Mouse (Mus musculus) limb, embryonic 11.5 days (tissue): ENCODE data around the gene Clip4. TPM values are rescaled to one million over a fixed set of nuclear protein-coding genes. Genes with fewer than 3 reads are reported as not detected.

ENCODE experiments used
- ATAC-seq: fragments of 200-750 bp; cut with Nextera tagmentation; 2 replicates; pipeline ENCODE4 v1.8.0; 2017; ENCODE audit warnings: low read depth; ENCODE audit not compliant: insufficient number of reproducible peaks, low FRiP score, low TSS enrichment
- DNase-seq: peaks from one replicate; pipeline ENCODE4 v3.0.0-alpha.2; 2015; ENCODE audit warnings: low spot score
- H3K27ac ChIP-seq: fragments of 300-500 bp; sonication (generic); replicated peaks from 2 replicates; pipeline ENCODE4 v1.5.1; 2014; ENCODE audit warnings: low read depth, mild to moderate bottlenecking, low read length
- H3K27me3 ChIP-seq: fragments of 300-500 bp; sonication (generic); 2 replicates; pipeline ENCODE4 v1.6.1; 2014; ENCODE audit warnings: mild to moderate bottlenecking, low read length, mixed read lengths; ENCODE audit not compliant: control insufficient read depth, insufficient read depth
- H3K36me3 ChIP-seq: fragments of 300-500 bp; sonication (generic); 2 replicates; pipeline ENCODE4 v1.6.1; 2014; ENCODE audit warnings: mild to moderate bottlenecking, low read length, moderate library complexity, mixed read lengths; ENCODE audit not compliant: control insufficient read depth, insufficient read depth
- H3K4me1 ChIP-seq: fragments of 300-500 bp; sonication (generic); 2 replicates; pipeline ENCODE4 v1.6.1; 2014; ENCODE audit warnings: low read length, mixed read lengths; ENCODE audit not compliant: control insufficient read depth, insufficient read depth
- H3K4me2 ChIP-seq: fragments of 300-500 bp; sonication (generic); 2 replicates; pipeline ENCODE4 v1.6.1; 2014; ENCODE audit warnings: low read depth, mild to moderate bottlenecking, moderate library complexity; ENCODE audit not compliant: severe bottlenecking
- H3K4me3 ChIP-seq: fragments of 300-500 bp; sonication (generic); 2 replicates; pipeline ENCODE4 v1.5.1; 2014; ENCODE audit warnings: low read depth, low read length
- H3K9ac ChIP-seq: fragments of 300-500 bp; sonication (generic); 2 replicates; pipeline ENCODE4 v1.6.1; 2014; ENCODE audit warnings: mild to moderate bottlenecking, low read length
- H3K9me3 ChIP-seq: fragments of 300-500 bp; sonication (generic); 2 replicates; pipeline ENCODE4 v1.6.1; 2016; ENCODE audit warnings: low read length; ENCODE audit not compliant: control insufficient read depth
- WGBS: fragments of 180-500 bp; shearing (Covaris S2); extraction: QIAGEN DNeasy Blood & Tissue Kit; methylation state at CpG from one replicate; pipeline ENCODE4 v1.1.7; 2014; 5-methylcytosine and 5-hydroxymethylcytosine counted together
- polyA plus RNA-seq: library from polyadenylated mRNA; unstranded; fragments of >200 nt; fragmentation: Nextera tagmentation; extraction: Ambion mirVana; gene quantifications from 2 replicates; pipeline ENCODE4 v1.2.1, GENCODE M21; 2014

Gene Clip4
- polyA plus RNA-seq, 1 experiment from 2014 or later = 2.7 TPM

DNA sequence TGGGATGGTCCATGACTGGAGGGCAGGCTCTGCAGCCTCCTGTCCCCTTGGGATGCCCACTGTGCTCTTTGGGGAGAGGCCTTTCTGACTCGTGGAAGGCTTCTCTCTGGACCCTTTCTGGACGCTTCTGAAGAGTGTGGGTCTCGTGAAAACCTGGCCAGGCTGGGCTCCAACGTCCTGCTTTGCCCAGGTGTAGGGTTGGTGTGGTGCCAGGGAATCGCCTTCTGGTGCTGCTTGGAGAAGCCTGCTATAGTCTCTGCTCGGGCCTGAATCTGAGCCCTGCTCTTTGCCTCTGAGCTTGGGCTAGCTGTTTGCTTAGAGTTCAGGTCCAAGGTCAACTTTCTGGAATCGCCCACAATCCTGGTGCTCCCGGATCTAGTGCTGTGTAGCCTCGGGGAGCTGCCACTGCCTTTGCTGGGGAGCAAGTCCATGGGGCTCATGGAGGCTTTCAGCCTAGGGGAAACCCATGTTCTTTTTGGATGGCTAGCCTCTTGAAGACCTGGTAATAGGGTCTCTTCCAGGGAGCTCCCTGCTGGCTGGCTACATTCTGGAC, 18.6 kb upstream of the Clip4 start:
- 79% methylated on average over 9 of the region's 9 CpGs for WGBS
- Histone ChIP-seq H3K4me1 (no peaks in the 10 kb centered on the region), H3K36me3 (no peaks in the 10 kb centered on the region), H3K27me3 (no peaks in the 10 kb centered on the region), H3K4me2 (no peak overlapping the region), H3K9me3 (no peaks in the 10 kb centered on the region), H3K9ac (no peak overlapping the region), H3K27ac (no peak overlapping the region), H3K4me3 (no peak overlapping the region)
- no peak for ATAC-seq
- DNase-seq = no peak

DNA sequence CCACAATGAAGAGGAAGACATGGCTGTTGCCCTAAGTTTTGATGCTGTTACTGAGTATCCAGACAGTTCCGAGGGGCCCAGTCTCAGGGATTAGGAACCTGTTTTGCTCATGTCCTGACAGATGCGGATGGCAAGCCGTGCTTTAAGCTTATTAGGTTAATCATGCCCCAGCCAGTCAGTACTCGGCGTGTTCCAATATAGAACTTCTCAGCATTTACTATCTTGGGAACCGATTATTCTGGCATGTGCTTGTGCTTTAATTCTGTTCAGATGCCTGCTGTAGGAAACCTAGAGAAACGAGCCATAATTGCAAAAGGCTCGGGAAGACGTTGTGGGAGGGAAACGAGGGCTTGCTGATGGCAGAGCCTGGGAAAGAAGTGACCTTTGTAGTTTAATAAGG, 15.4 kb upstream of the Clip4 start, which contains the start of gene Pcare:
Gene Pcare, minus strand, starts transcription at position 64 of the 400 bp plus-strand sequence.
- H3K4me2 ChIP-seq = no peak within 1 kb of the TSS
- H3K4me3 ChIP-seq = no peak within 1 kb of the TSS
- H3K36me3 ChIP-seq = no peaks in the 10 kb centered on the region
- no peaks in the 10 kb centered on the region for H3K4me1 ChIP-seq
- no peak for ATAC-seq
- H3K9me3 ChIP-seq = no peaks in the 10 kb centered on the region
- no peak within 1 kb of the TSS for H3K9ac ChIP-seq
- no peaks in the 10 kb centered on the region for H3K27me3 ChIP-seq
- H3K27ac ChIP-seq = no peak within 1 kb of the TSS
- WGBS = 51% methylated on average over 10 of the region's 10 CpGs
- no peak for DNase-seq

DNA sequence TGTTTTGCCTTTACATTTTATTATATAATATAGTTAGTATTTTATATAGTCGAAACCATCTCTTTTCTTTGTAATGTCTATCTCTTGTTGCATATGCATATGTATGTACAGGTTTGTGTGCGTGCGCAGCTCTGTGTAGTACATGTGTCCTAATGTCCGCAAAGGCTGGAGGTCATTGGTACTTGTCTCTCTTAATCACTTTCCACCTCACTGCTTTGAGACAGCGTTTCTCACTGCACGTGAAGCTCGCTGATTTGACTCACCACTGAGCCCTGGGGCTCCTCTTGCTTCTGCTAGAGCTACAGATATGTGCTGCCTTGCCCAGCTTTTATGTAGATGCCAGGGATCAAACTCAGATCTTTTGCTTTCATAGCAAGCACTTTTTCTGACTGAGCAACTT, 7.7 kb upstream of the Clip4 start:
- Histone ChIP-seq H3K4me3 (no peak overlapping the region), H3K4me1 (no peaks in the 10 kb centered on the region), H3K9me3 (no peaks in the 10 kb centered on the region), H3K27me3 (no peaks in the 10 kb centered on the region), H3K36me3 (no peaks in the 10 kb centered on the region), H3K27ac (no peak overlapping the region), H3K9ac (no peak overlapping the region), H3K4me2 (no peak overlapping the region)
- ATAC-seq = no peak
- WGBS = 85% methylated on average over 7 of the region's 7 CpGs
- no peak for DNase-seq

DNA sequence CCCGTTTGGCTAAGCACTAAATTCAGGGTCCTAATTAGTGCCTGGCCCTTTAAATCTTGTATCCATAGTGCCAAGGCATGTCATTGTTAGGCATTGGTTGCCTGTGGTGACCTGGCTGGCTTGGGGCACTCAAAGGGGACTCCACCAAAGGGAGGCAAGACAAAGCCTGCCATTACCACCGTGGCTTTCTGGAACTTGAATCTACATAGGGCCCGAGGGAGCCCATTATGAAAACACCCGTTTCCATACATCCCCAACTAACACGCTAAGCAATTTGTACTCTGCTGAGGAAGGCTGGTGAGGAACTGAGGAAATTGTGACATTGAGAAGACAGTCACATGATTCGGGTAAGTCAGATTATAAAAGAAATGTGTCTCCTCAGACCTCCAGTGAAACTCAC, 1.3 kb downstream of the Clip4 start:
- Histone ChIP-seq H3K4me2 (no peak overlapping the region), H3K9me3 (no peaks in the 10 kb centered on the region), H3K27ac (no peak overlapping the region), H3K36me3 (no peaks in the 10 kb centered on the region), H3K4me1 (no peaks in the 10 kb centered on the region), H3K9ac (no peak overlapping the region), H3K4me3 (no peak overlapping the region), H3K27me3 (no peaks in the 10 kb centered on the region)
- ATAC-seq (no peak), DNase-seq (no peak)
- 53% methylated on average over 6 of the region's 6 CpGs for WGBS

DNA sequence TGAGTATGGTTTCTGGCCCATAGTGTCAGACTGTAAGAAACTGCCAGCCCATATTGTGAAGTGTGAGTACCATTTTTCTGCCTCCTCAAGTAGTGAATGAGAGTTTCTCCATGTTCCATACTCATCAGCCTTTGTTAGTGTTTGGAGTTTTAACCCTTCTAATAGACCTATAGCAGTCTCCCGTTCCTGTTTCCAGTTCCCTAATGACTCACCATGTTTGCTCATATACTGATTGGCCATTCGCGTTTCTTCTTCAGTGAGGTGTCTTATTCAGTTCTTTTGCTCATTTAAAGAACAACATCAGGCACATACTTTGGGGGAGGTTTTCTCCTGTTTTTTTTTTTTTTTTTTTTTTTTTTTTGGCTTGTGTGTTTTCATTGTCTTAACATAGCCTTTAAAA, 2.4 kb downstream of the Clip4 start:
- ATAC-seq = no peak
- no peak overlapping the region for H3K27ac ChIP-seq
- 86% methylated on average over 3 of the region's 3 CpGs for WGBS

DNA sequence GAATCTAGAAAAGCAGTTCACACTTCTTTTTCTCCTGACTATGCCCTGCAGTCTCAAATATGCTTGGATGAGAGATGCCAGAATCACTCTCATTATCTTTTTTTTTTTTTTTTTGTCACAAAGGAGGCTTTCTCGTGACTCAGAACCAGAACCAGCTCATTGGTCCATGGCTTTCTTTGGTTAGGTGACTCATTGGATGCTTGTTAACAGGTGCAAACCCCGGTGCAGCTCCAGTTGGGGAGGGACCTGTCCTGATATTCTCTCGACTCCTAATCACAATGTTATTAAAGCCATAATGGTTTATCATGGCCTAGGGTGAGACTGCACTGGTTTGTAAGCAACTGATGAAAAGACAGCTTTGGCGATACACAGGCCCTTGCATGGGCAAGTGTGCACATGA, 5.9 kb downstream of the Clip4 start:
- ATAC-seq = no peak
- Histone ChIP-seq H3K9me3 (peaks cover 4% of the 10 kb centered on the region; the same call in 1 of the 2 replicates), H3K27ac (no peak overlapping the region), H3K4me1 (no peaks in the 10 kb centered on the region), H3K27me3 (no peaks in the 10 kb centered on the region), H3K36me3 (no peaks in the 10 kb centered on the region), H3K4me3 (no peak overlapping the region), H3K9ac (no peak overlapping the region), H3K4me2 (no peak overlapping the region)
- 79% methylated on average over 4 of the region's 4 CpGs for WGBS
- DNase-seq = no peak

More for the DNA sequence above, 2.4 kb downstream of the Clip4 start:
- no peak overlapping the region for H3K4me2 ChIP-seq
- DNase-seq = no peak
- no peaks in the 10 kb centered on the region for H3K4me1 ChIP-seq
- no peak overlapping the region for H3K9ac ChIP-seq
- no peak overlapping the region for H3K4me3 ChIP-seq
- no peaks in the 10 kb centered on the region for H3K27me3 ChIP-seq
- no peaks in the 10 kb centered on the region for H3K36me3 ChIP-seq
- no peaks in the 10 kb centered on the region for H3K9me3 ChIP-seq

DNA sequence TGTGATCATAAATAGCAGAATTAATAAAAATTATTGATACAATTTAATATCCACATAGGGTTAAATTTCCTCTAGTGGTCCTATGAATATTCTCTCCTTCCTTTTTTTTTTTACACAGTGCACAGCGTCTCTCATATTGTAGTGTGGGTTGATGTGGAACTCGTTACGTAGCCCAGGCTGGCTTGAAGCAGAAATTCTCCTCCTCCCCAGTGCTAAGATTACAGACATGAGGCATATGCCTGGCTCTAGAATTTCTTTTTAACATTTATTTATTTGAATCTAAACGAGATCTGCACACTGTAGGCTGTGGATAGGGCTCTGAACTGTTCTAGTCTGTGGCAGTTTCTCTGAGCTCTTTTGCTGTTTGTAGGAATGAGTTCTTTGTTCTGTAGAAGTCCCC, 7.0 kb downstream of the Clip4 start:
- Histone ChIP-seq H3K4me2 (no peak overlapping the region), H3K9ac (no peak overlapping the region), H3K36me3 (no peaks in the 10 kb centered on the region), H3K4me1 (no peaks in the 10 kb centered on the region), H3K9me3 (peaks cover 4% of the 10 kb centered on the region; the same call in 1 of the 2 replicates), H3K27me3 (no peaks in the 10 kb centered on the region), H3K4me3 (no peak overlapping the region), H3K27ac (no peak overlapping the region)
- DNase-seq (no peak), ATAC-seq (no peak)
- WGBS = 82% methylated on average over 4 of the region's 4 CpGs

DNA sequence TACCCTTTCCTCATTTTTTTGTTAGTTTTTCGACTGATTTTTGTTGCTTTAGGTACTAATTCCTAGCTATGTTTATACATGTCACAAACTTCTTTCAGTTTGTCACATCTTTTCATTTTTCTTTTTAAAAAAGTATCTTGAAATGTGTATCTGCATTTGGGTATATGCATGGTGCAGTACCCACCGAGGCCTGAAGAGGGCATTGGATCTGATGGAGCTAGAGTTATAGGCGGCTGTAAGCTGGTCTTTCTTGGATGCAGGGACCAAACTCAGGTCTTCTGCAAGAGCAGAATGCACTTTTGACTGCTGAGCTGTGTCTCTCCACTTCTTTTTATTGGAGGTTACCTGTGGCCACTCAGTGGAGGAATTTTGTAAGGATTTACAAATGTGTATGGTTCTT, 10.4 kb downstream of the Clip4 start:
- H3K4me2 ChIP-seq = no peak overlapping the region
- no peaks in the 10 kb centered on the region for H3K36me3 ChIP-seq
- H3K27me3 ChIP-seq = peaks cover 5% of the 10 kb centered on the region; the same call in 1 of the 2 replicates
- H3K4me3 ChIP-seq = no peak overlapping the region
- 79% methylated on average over 3 of the region's 3 CpGs for WGBS
- ATAC-seq = no peak
- H3K9ac ChIP-seq = no peak overlapping the region
- H3K4me1 ChIP-seq = 0 out of 2 replicates have a peak, but pooled peaks cover 3% of the 10 kb centered on the region
- no peak for DNase-seq
- H3K27ac ChIP-seq = no peak overlapping the region
- peaks cover 4% of the 10 kb centered on the region; the same call in 1 of the 2 replicates for H3K9me3 ChIP-seq

DNA sequence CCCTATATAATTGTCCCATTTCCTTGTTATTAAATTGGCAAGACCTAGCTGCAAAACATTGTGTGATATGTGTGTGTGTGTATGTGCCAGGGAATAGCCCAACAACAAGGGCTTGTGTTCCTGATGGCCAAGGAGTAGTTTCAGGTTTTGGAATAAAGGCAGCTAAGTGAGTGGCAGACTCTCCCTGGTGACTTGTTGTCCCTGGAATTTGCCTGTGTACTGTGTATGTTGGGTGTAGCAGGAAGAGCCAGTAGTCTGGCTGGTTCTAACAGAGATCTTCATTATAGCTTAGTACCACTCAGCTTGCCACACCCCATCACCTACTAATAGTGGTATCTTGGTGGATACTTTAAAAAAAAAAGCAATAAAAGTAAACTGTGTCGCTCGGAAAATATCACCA, 12.2 kb downstream of the Clip4 start:
- peaks cover 5% of the 10 kb centered on the region; the same call in 1 of the 2 replicates for H3K27me3 ChIP-seq
- 66% methylated on average over 2 of the region's 2 CpGs for WGBS

More for the DNA sequence above, 12.2 kb downstream of the Clip4 start:
- H3K27ac ChIP-seq = no peak overlapping the region
- 0 out of 2 replicates have a peak, but pooled peaks cover 3% of the 10 kb centered on the region for H3K4me1 ChIP-seq
- no peak overlapping the region for H3K4me2 ChIP-seq
- H3K9ac ChIP-seq = no peak overlapping the region
- DNase-seq = no peak
- peaks cover 4% of the 10 kb centered on the region; the same call in 1 of the 2 replicates for H3K9me3 ChIP-seq
- H3K36me3 ChIP-seq = no peaks in the 10 kb centered on the region
- no peak for ATAC-seq
- no peak overlapping the region for H3K4me3 ChIP-seq
